Mouse (Mus musculus) adrenal gland (tissue): Measurements from ENCODE around the gene Vps35l.

Experiments
- intact Hi-C: fragments of 180-260 bp; cut with DNase I; formaldehyde crosslinking; loops from one replicate; pipeline ENCODE4 v1.15.1; 2025

Gene Vps35l

GRCm38 (mm10) chr7:118731781-118732180, 8.2 kb upstream of the Vps35l start:
- intact Hi-C loops: no loop called here

GRCm38 (mm10) chr7:118733225-118733624, 6.8 kb upstream of the Vps35l start:
- intact Hi-C loops: no loop called here

- intact Hi-C loops: no loop called here
Measured at GRCm38 (mm10) chr7:118738730-118739129, 1.3 kb upstream of the Vps35l start.

- intact Hi-C loops: no loop called here
Measured at GRCm38 (mm10) chr7:118740532-118741338, 709 bp downstream of the Vps35l start.

- intact Hi-C loops: no loop called here
Measured at GRCm38 (mm10) chr7:118742278-118742677, 2.3 kb downstream of the Vps35l start.

GRCm38 (mm10) chr7:118744766-118745165, 4.7 kb downstream of the Vps35l start:
- intact Hi-C loops: no loop called here

- intact Hi-C loops: no loop called here
Measured at GRCm38 (mm10) chr7:118747891-118748672, 8.1 kb downstream of the Vps35l start.

GRCm38 (mm10) chr7:118749706-118750105, 9.7 kb downstream of the Vps35l start:
- intact Hi-C loops: loop anchor here (10.0 kb wide), 1 partner anchor 765 kb away; the partner anchor contains the start of gene Acsm5

GRCm38 (mm10) chr7:118751625-118752024, 11.6 kb downstream of the Vps35l start:
- intact Hi-C loops: loop anchor here (10.0 kb wide), 1 partner anchor 763 kb away; the partner anchor contains the start of gene Acsm5

- intact Hi-C loops: loop anchor here (10.0 kb wide), 1 partner anchor 759 kb away; the partner anchor contains the start of gene Acsm5
Measured at GRCm38 (mm10) chr7:118755756-118756155, 15.7 kb downstream of the Vps35l start.

GRCm38 (mm10) chr7:118756490-118757265, 16.7 kb downstream of the Vps35l start:
- intact Hi-C loops: loop anchor here (10.0 kb wide), 1 partner anchor 758 kb away; the partner anchor contains the start of gene Acsm5

GRCm38 (mm10) chr7:118758369-118758768, 18.3 kb downstream of the Vps35l start:
- intact Hi-C loops: loop anchor here (10.0 kb wide), 1 partner anchor 756 kb away; the partner anchor contains the start of gene Acsm5

- intact Hi-C loops: loop anchor here (10.0 kb wide), 1 partner anchor 755 kb away; the partner anchor contains the start of gene Acsm5
Measured at GRCm38 (mm10) chr7:118759372-118759771, 19.3 kb downstream of the Vps35l start.

GRCm38 (mm10) chr7:118763939-118764338, 23.9 kb downstream of the Vps35l start:
- intact Hi-C loops: no loop called here

GRCm38 (mm10) chr7:118764725-118765124, 24.7 kb downstream of the Vps35l start:
- intact Hi-C loops: no loop called here

- intact Hi-C loops: loop anchor here (1.0 kb wide), 1 partner anchor 230 kb away; the partner anchor contains the start of gene Gprc5b
Measured at GRCm38 (mm10) chr7:118765604-118766003, 25.6 kb downstream of the Vps35l start.

GRCm38 (mm10) chr7:118766119-118766833, 26.2 kb downstream of the Vps35l start:
- intact Hi-C loops: loop anchor here (1.0 kb wide), 1 partner anchor 229 kb away; the partner anchor contains the start of gene Gprc5b

- intact Hi-C loops: loop anchor here (1.0 kb wide), 1 partner anchor 228 kb away; the partner anchor contains the start of gene Gprc5b
Measured at GRCm38 (mm10) chr7:118766834-118767224, 26.8 kb downstream of the Vps35l start.

GRCm38 (mm10) chr7:118769208-118769607, 29.2 kb downstream of the Vps35l start:
- intact Hi-C loops: no loop called here

GRCm38 (mm10) chr7:118769655-118770054, 29.6 kb downstream of the Vps35l start:
- intact Hi-C loops: no loop called here
